Mouse (Mus musculus): ENCODE data around the gene Ccdc126. TPM values are rescaled to one million over a fixed set of nuclear protein-coding genes. Genes with fewer than 3 reads are reported as not detected.

Ccdc126 gene
- polyA plus RNA-seq, 1 experiment from 2014 or later: 6.1 TPM

DNA sequence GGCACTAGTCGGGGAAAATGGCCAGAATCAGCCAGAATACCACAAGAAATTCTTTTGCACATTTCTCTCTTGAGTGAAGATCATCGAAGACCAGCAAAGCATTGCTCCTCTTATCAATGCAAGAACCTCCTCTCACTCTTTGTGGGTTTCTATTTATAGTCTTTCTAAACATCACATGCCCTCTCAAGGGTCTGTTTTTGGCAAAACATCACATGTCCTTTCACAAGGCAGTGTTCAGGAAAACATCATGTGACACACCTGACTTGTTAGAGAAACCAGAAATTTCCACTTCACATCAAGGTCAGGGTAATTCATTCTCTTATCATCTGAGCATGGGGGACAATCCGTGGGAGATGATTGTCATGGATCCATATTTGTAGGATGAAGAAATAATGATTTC lies 35.5 kb downstream of the Ccdc126 start:
- WGBS: 91% methylated on average over 3 of the region's 3 CpGs
- H3K9ac ChIP-seq (replicated peaks): no peak overlapping the region
- no peaks in the 10 kb centered on the region for H3K36me3 ChIP-seq
- no peak overlapping the region for H3K4me2 ChIP-seq (replicated peaks)
- ATAC-seq (ENCODE audit: low FRiP score, low read depth): no peak
- H3K4me3 ChIP-seq: no peak overlapping the region
- no peaks in the 10 kb centered on the region for H3K4me1 ChIP-seq
- H3K9me3 ChIP-seq: no peaks in the 10 kb centered on the region
- H3K27me3 ChIP-seq: no peaks in the 10 kb centered on the region
- H3K27ac ChIP-seq (replicated peaks): no peak overlapping the region

DNA sequence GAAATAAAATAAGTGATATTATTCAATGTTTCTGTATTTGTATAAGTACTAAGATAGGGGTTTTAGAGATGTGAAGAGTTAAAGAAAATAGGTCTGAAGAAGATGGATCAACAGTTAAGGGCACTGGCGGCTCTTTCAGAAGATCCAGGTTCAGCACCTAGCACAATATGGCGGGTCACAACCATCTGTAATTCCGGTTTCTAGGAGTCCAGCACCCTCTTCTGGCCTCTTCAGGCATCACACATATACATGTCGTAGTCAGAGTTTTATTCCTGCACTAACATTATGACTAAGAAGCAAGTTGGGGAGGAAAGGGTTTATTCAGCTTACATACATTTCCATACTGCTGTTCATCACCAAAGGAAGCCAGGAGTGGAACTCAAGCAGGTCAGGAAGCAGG lies 36.1 kb downstream of the Ccdc126 start:
- Histone ChIP-seq H3K9me3 (no peaks in the 10 kb centered on the region), H3K4me2 (replicated peaks) (no peak overlapping the region), H3K27me3 (no peaks in the 10 kb centered on the region), H3K4me1 (no peaks in the 10 kb centered on the region), H3K4me3 (no peak overlapping the region), H3K27ac (replicated peaks) (no peak overlapping the region), H3K36me3 (no peaks in the 10 kb centered on the region), H3K9ac (replicated peaks) (no peak overlapping the region)
- ATAC-seq (ENCODE audit: low FRiP score, low read depth): no peak
- WGBS: 60% methylated on average over 4 of the region's 4 CpGs

DNA sequence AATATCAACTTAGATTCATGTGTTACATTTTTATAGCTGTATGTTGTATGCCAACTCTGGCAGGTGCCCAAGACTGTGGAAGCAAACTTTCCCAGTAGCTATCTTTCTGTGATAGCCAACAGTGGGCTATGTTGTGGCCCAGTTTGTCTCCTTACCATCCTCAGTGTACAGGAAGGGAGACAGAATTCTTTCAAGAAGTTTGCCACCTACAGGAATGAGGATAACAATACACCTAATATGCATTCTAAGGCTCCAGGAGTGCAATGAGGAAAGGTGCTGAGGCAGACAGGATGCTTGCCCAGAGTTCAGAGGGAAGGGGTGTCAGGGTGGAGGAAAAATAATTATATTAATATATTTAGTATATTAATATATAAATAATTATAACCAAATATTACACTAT lies 41.3 kb downstream of the Ccdc126 start:
- H3K4me2 ChIP-seq (replicated peaks): no peak overlapping the region
- H3K36me3 ChIP-seq: no peaks in the 10 kb centered on the region
- no peaks in the 10 kb centered on the region for H3K9me3 ChIP-seq
- H3K27ac ChIP-seq (replicated peaks): no peak overlapping the region
- no peaks in the 10 kb centered on the region for H3K27me3 ChIP-seq
- H3K4me3 ChIP-seq: no peak overlapping the region
- no peak for ATAC-seq (ENCODE audit: low FRiP score, low read depth)
- no peak overlapping the region for H3K9ac ChIP-seq (replicated peaks)
- H3K4me1 ChIP-seq: no peaks in the 10 kb centered on the region

DNA sequence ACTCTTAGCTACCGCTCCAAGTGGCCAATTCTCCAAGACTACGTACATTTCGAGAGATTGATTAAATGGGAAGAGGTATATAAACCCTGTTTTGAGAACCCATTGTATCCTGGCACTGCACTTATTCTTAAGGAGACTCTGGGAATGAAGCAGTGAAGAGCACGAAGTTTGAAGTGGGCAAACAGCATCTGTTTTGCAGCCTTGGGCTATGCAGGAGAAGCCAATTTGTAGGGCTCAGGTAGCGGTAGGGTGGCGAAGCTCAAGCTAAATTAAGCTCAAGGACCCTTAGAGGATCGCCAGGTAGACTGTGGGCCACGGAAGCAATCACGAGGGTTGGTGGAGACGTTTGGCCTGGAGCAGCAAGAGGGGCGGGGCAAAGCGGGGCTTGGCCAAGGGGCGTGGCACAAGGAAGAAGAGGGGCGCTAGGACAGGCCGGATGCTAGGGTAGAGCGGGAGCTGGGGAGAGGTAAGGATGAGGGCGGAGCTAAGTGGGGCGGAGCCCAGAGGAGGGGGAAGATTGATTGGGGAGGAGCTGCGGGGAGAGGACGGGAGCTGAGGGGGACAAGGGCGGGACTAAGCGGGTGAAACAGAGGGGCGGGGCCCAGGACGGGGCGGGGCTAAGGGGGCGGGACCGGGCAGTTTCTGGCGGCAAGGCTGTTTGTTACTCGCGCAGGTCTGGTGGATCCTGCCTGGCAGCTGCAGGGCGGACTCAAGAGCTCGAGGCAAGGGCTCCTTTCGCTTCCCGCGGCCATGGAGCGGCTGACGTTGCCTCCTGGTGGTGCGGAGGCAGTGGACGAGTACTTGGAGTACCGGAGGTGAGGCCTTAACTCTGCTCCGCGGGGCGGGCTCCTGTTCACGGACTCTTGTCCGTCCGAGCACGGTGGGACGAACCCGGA lies 48.3 kb downstream of the Ccdc126 start, which contains the start of gene Fam221a:
TSS of gene Fam221a (plus strand) at position 581 of the 896 bp plus-strand sequence.
- Histone ChIP-seq H3K27ac (replicated peaks) (peak within 1 kb of the TSS; percentile 54; the same call in 1 of the 2 replicates), H3K4me3 (peak within 1 kb of the TSS; percentile 57)

DNA sequence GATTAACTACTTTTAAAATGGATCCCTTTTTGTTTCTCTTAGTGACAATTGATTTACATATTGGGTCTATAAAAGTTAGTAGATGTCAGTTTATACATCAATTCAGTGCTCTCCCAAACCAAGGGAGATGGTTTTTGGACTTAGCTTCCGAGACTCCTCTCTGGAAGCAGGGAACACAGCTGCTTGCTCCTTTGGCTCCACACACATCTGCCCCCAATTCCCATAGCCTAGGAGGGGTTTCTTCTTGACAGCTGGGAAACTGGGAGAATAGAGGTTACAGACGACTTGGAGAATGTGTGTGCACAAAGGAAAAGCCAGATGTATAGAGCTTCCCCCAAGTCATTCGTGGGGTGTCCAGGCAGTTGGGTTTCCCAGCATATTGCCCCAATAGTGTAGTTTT lies 49.1 kb downstream of the Ccdc126 start:
- H3K4me1 ChIP-seq: peaks cover 6% of the 10 kb centered on the region
- WGBS: 47% methylated on average over 3 of the region's 3 CpGs
- H3K9ac ChIP-seq (replicated peaks): no peak overlapping the region
- no peak for ATAC-seq (ENCODE audit: low FRiP score, low read depth)
- no peak overlapping the region for H3K27ac ChIP-seq (replicated peaks)
- no peaks in the 10 kb centered on the region for H3K9me3 ChIP-seq
- no peaks in the 10 kb centered on the region for H3K27me3 ChIP-seq
- peak overlapping the region; percentile 57 for H3K4me3 ChIP-seq
- H3K4me2 ChIP-seq (replicated peaks): peak overlapping the region; percentile 82
- H3K36me3 ChIP-seq: no peaks in the 10 kb centered on the region

More for the DNA sequence above, 48.3 kb downstream of the Ccdc126 start, which contains the start of gene Fam221a:
- peak; percentile 97 for ATAC-seq (ENCODE audit: low FRiP score, low read depth)
- H3K4me1 ChIP-seq: peaks cover 6% of the 10 kb centered on the region
- 4% methylated on average over 47 of the region's 49 CpGs for WGBS
- no peaks in the 10 kb centered on the region for H3K9me3 ChIP-seq
- H3K27me3 ChIP-seq: no peaks in the 10 kb centered on the region
- H3K9ac ChIP-seq (replicated peaks): peak within 1 kb of the TSS; percentile 50
- peak within 1 kb of the TSS; percentile 82 for H3K4me2 ChIP-seq (replicated peaks)
- H3K36me3 ChIP-seq: no peaks in the 10 kb centered on the region

DNA sequence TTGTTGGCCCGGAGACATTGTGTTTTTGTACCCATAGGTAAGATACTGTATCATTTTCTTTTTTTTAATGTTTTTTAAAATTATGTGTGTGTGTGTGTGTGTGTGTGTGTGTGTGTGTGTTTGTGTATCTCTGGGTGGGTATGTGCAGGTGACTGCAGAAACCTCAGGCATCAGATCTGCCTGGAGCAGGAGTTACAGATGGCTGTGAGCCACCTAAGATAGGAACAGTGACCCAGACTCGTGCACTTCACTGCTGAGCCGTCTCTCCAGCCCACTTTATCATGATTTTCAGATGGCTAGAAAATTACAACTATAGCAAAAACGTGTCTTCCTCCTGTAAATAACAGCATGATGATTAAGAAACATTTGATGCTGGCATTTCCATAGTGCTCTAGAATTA lies 53.6 kb downstream of the Ccdc126 start:
- no peak overlapping the region for H3K27ac ChIP-seq (replicated peaks)
- 91% methylated on average over 4 of the region's 4 CpGs for WGBS
- no peak overlapping the region for H3K9ac ChIP-seq (replicated peaks)
- H3K4me2 ChIP-seq (replicated peaks): no peak overlapping the region
- peaks cover 6% of the 10 kb centered on the region for H3K4me1 ChIP-seq
- no peaks in the 10 kb centered on the region for H3K27me3 ChIP-seq
- no peaks in the 10 kb centered on the region for H3K9me3 ChIP-seq
- ATAC-seq (ENCODE audit: low FRiP score, low read depth): no peak
- H3K36me3 ChIP-seq: no peaks in the 10 kb centered on the region
- no peak overlapping the region for H3K4me3 ChIP-seq

DNA sequence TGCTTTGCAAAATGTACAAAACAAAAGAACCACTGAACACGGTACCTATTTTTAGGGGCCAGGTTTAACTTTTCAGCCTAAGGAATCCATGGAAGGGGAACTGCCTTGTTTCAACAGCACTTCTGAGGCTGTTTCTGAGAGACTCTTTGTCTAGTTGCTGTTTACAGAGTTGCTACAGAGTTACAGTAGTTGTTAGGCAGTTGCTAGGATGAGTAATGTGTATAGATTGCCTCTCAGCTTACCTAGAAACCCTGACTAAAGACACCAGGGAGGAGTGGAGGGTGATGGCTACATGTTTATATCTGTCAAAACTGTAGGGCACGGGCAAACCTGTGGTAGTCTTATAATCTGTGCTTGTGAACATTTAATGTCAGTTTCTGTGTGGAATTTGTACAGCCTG lies 54.9 kb downstream of the Ccdc126 start:
- H3K9ac ChIP-seq (replicated peaks): no peak overlapping the region
- H3K4me1 ChIP-seq: no peaks in the 10 kb centered on the region
- H3K27me3 ChIP-seq: no peaks in the 10 kb centered on the region
- ATAC-seq (ENCODE audit: low FRiP score, low read depth): no peak
- 79% methylated on average over 2 of the region's 2 CpGs for WGBS
- no peaks in the 10 kb centered on the region for H3K36me3 ChIP-seq
- H3K9me3 ChIP-seq: no peaks in the 10 kb centered on the region
- H3K27ac ChIP-seq (replicated peaks): no peak overlapping the region
- no peak overlapping the region for H3K4me2 ChIP-seq (replicated peaks)
- H3K4me3 ChIP-seq: no peak overlapping the region

DNA sequence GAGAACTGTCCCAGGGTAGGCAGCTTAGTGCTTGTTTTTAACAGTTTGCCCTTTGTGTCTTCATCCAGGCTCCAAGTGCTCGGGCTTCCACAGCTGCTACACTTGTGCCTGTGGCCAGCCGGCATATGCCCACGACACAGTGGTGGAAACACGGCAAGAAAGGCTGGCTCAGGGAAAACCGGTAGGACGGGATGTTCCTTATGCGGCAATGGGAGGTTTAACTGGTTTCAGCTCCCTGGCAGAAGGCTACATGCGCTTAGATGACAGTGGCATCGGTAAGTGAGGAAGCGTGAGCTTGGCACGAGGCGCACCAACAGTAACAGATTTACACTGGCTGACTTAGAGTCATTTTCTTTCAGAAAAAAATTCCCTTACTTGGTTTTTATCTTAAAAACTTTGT lies 59.3 kb downstream of the Ccdc126 start:
- H3K27ac ChIP-seq (replicated peaks): no peak overlapping the region
- WGBS: 72% methylated on average over 12 of the region's 12 CpGs
- H3K4me3 ChIP-seq: no peak overlapping the region
- no peak overlapping the region for H3K4me2 ChIP-seq (replicated peaks)
- no peaks in the 10 kb centered on the region for H3K27me3 ChIP-seq
- no peaks in the 10 kb centered on the region for H3K4me1 ChIP-seq
- no peaks in the 10 kb centered on the region for H3K9me3 ChIP-seq
- no peak for ATAC-seq (ENCODE audit: low FRiP score, low read depth)
- no peaks in the 10 kb centered on the region for H3K36me3 ChIP-seq
- no peak overlapping the region for H3K9ac ChIP-seq (replicated peaks)

Other genes starting within 250 kb of the Ccdc126 start
- 60.9 and 67.0 TPM in 2 replicates for gene Malsu1, start 245.5 kb upstream of the Ccdc126 start, polyA plus RNA-seq (2016; fragmentation: Nextera tagmentation; extraction: Ambion mirVana)
- gene Igf2bp3, start 104.3 kb upstream of the Ccdc126 start, polyA plus RNA-seq (2016; fragmentation: Nextera tagmentation; extraction: Ambion mirVana): 114 and 122 TPM in 2 replicates
- 160 and 162 TPM in 2 replicates for gene Tra2a, start 55.2 kb upstream of the Ccdc126 start, polyA plus RNA-seq (2016; fragmentation: Nextera tagmentation; extraction: Ambion mirVana)
- gene Fam221a, start 48.5 kb downstream of the Ccdc126 start, polyA plus RNA-seq (2016; fragmentation: Nextera tagmentation; extraction: Ambion mirVana): 3.6 and 4.2 TPM in 2 replicates
- 0.18 TPM in 1 of 2 replicates, not detected in the other for gene Stk31, start 76.3 kb downstream of the Ccdc126 start, polyA plus RNA-seq (2016; fragmentation: Nextera tagmentation; extraction: Ambion mirVana)